Mouse (Mus musculus) testis, adult 2 months (tissue): Measurements from ENCODE around the gene Smco3. TPM values are rescaled to one million over a fixed set of nuclear protein-coding genes. Genes with fewer than 3 reads are reported as not detected.
A peak's percentile ranks its signal among the peaks of the same experiment; 100 is the strongest.

Experiments used
- H3K27ac ChIP-seq: fragments of 200-500 bp; 2 replicates; pipeline ENCODE4 v1.5.1; 2012; ENCODE audit warnings: low read depth, low read length; ENCODE audit not compliant: control insufficient read depth, insufficient read depth
- H3K27me3 ChIP-seq: fragments of 200-500 bp; 2 replicates; pipeline ENCODE4 v1.6.1; 2012; ENCODE audit warnings: mild to moderate bottlenecking, low read length, moderate library complexity; ENCODE audit not compliant: control insufficient read depth, insufficient read depth
- H3K36me3 ChIP-seq: fragments of 200-500 bp; 2 replicates; pipeline ENCODE4 v1.6.1; 2012; ENCODE audit warnings: mild to moderate bottlenecking, low read length; ENCODE audit not compliant: control insufficient read depth, insufficient read depth
- H3K4me1 ChIP-seq: fragments of 200-500 bp; 2 replicates; pipeline ENCODE4 v1.6.1; 2012; ENCODE audit warnings: low read length; ENCODE audit not compliant: control insufficient read depth, insufficient read depth
- H3K4me3 ChIP-seq: fragments of 200-500 bp; 2 replicates; pipeline ENCODE4 v1.5.1; 2012; ENCODE audit warnings: low read depth, mild to moderate bottlenecking, low read length, moderate library complexity, mixed read lengths; ENCODE audit not compliant: control insufficient read depth
- CTCF ChIP-seq: fragments of 200-500 bp; IDR thresholded peaks from 2 replicates; pipeline ENCODE4 v1.5.1; 2012; ENCODE audit warnings: low read depth, mild to moderate bottlenecking, inconsistent platforms, low read length, moderate library complexity; ENCODE audit not compliant: control insufficient read depth, insufficient read depth, insufficient replicate concordance
- POLR2A ChIP-seq: fragments of 200-500 bp; IDR thresholded peaks from 2 replicates; pipeline ENCODE4 v1.6.1; 2012; ENCODE audit warnings: low read depth, mild to moderate bottlenecking, inconsistent platforms, low read length, moderate library complexity; ENCODE audit not compliant: control insufficient read depth
- polyA plus RNA-seq: library from polyadenylated mRNA; depleted of rRNA; stranded (reverse); fragments of >200 nt; gene quantifications from 2 replicates; pipeline ENCODE4 v1.2.3, GENCODE M21; 2012

The Smco3 gene
- polyA plus RNA-seq, 1 experiment: 0.22 TPM

DNA sequence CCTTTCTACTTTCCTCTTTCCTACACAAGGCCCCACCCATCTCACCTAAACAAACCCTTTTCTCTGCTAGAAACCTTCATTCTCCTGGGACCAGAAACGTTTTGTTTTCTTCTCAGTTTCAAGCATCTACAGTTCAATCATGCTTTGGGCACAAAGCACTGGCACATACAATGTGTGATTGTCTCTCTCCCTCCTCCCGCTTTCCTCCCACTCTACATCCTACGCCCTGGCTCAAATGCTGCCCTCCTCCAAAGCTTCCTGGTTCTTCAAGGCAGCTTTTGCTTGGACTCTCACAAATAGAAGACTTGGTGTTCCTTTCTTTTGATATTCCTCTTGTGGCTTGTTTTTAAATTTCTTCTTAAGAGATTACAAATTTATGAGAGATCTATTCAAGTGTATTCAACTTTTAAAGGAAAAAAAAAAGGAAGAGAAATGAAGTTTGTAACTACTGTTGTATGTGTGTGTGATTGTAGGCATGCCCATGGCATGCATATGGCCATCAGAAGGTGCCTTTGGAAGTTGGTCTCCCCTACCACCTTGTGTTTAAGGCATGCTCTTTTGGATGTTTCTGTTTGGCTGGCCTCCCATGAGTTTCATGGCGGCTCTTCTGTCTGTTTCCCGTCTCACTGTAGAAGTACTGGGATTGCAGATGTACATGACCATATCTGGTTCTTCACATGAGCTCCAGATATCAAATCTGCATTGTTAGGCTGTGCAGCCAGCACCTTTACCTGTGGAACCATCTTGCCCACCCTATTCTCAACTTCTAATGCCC, 10.6 kb upstream of the Smco3 start:
- Histone ChIP-seq H3K4me1 (no peaks in the 10 kb centered on the region), H3K36me3 (no peaks in the 10 kb centered on the region), H3K4me3 (no peak overlapping the region), H3K27me3 (no peaks in the 10 kb centered on the region), H3K27ac (no peak overlapping the region)
- TF ChIP-seq CTCF: no peak
- no peak for TF ChIP-seq POLR2A

GRCm38 (mm10) chr6:136844903-136845302, 9.7 kb upstream of the Smco3 start:
- Histone ChIP-seq H3K27me3 (no peaks in the 10 kb centered on the region), H3K27ac (no peak overlapping the region), H3K4me1 (no peaks in the 10 kb centered on the region), H3K36me3 (no peaks in the 10 kb centered on the region), H3K4me3 (no peak overlapping the region)
- no peak for TF ChIP-seq POLR2A
- no peak for TF ChIP-seq CTCF

DNA sequence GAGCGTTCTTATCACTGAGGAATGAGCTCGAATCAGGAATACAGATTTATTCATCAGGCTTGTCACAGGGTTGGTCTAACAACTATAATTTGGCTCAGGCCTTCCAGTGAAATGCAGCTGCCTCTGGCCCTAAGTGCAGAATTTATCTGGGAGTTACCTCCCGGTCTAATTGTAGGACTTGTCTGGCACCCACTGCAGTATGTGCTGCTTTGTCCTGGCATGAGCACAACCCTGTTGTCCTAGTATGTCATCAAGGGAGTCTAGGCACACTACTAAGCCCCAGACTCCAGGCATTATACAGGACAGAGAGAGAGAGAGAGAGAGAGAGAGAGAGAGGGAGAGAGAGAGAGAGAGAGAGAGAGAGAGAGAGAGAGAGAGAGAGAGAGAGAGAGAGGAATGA, 2.1 kb upstream of the Smco3 start:
- Histone ChIP-seq H3K36me3 (no peaks in the 10 kb centered on the region), H3K4me1 (no peaks in the 10 kb centered on the region), H3K27me3 (no peaks in the 10 kb centered on the region), H3K27ac (no peak overlapping the region), H3K4me3 (no peak overlapping the region)
- no peak for TF ChIP-seq POLR2A

- no peak overlapping the region for H3K27ac ChIP-seq
- H3K36me3 ChIP-seq: no peaks in the 10 kb centered on the region
- H3K27me3 ChIP-seq: no peaks in the 10 kb centered on the region
- H3K4me3 ChIP-seq: peak overlapping the region; percentile 45
- no peaks in the 10 kb centered on the region for H3K4me1 ChIP-seq
- TF ChIP-seq CTCF (no peak), POLR2A (no peak)
Observed at GRCm38 (mm10) chr6:136831712-136832111, 3.5 kb downstream of the Smco3 start.

DNA sequence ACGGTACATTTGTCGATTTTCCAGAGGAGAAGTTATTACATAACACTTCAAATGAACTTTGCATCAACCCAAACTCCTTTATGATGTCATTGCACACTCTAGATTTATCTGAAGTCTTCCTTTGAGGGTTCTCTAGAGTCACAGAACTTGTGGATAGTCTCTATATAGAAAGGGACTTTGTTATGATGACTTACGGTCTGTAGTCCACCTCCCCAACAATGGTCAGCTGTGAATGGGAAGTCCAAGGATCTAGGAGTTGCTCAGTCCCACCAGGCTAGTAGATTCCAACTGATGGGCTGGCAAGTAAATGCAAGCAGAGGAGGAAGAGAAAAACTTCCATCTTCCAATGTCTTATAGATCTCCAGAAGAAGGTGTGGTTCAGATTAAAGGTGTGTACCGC, 6.6 kb downstream of the Smco3 start:
- Histone ChIP-seq H3K4me3 (peak overlapping the region; percentile 47; the same call in 1 of the 2 replicates), H3K27ac (peak overlapping the region; percentile 3; the same call in 1 of the 2 replicates), H3K4me1 (no peaks in the 10 kb centered on the region), H3K27me3 (no peaks in the 10 kb centered on the region), H3K36me3 (peaks cover 5% of the 10 kb centered on the region)
- no peak for TF ChIP-seq CTCF
- TF ChIP-seq POLR2A: no peak

DNA sequence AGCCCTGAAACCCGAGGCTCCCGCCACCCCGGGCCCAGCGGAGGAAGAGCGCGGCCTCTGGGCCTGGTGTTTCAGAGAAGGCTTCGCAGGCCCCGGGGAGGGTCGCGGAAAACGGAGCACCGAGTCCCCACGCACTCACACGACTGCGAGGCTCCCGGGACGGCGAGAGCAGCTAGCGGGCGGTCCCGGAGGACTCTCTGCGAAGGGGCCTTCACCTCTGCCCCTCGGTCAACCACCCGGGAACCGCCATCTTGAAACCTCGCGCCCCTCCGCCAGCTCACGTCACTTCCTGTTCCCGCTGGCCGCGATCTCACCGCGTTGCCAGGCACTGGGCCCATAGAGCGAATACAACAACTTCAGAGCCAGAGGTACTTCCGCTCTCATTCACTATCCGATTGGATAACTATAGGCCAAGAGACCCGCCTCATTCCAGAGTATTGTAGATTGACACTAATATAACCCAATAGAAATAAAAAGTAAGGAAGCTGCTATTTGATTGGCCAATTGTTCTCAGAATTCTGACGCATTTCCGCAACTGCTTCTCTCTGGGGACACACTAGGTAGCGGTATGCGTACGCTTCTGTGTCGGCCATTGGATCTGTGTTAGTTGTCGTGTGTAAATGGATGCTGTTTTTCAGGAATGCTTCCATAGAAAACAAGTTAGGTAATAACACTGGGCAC, 7.2 kb downstream of the Smco3 start, which contains the start of gene Wbp11:
Gene Wbp11, minus strand, starts transcription at position 353 of the 681 bp plus-strand sequence.
- peak within 1 kb of the TSS; percentile 98 for H3K4me3 ChIP-seq
- no peaks in the 10 kb centered on the region for H3K4me1 ChIP-seq
- peaks cover 5% of the 10 kb centered on the region for H3K36me3 ChIP-seq
- no peaks in the 10 kb centered on the region for H3K27me3 ChIP-seq
- TF ChIP-seq POLR2A (peak; percentile 92), CTCF (no peak)
- peak within 1 kb of the TSS; percentile 99 for H3K27ac ChIP-seq

DNA sequence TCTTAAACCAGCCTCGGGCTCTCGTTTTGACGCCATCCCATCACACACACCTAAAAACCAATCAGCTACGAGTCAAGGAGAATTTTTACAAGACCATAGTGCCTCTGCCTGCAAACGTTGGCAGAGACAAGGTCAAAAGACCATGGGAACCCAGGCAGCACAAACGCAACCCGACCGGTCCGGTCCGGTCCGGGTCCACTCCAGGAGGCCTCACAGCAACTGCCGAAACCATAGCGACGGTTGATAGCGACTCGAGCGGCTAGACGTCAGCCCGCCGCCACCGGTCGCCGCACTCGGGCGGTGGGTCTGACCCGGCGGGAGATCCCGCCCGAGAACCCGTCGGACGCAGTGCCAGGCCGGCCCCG, 7.8 kb downstream of the Smco3 start, which contains the start of gene BC049715:
Gene BC049715, plus strand, starts transcription at position 111 of the 365 bp plus-strand sequence.
- peaks cover 5% of the 10 kb centered on the region for H3K36me3 ChIP-seq
- no peaks in the 10 kb centered on the region for H3K27me3 ChIP-seq
- peak within 1 kb of the TSS; percentile 98 for H3K4me3 ChIP-seq
- no peaks in the 10 kb centered on the region for H3K4me1 ChIP-seq
- no peak; the same call in 1 of the 2 replicates for TF ChIP-seq POLR2A
- H3K27ac ChIP-seq: peak within 1 kb of the TSS; percentile 99
